Mouse (Mus musculus) T-cell, adult 2 months (primary cell): ENCODE data around the gene Plcl2.
A peak's percentile ranks its signal among the peaks of the same experiment; 100 is the strongest.
"Not testable (repeated sequence)": the region's sequence is repeated elsewhere in the genome, so short reads cannot be mapped to it uniquely, and the experiment has no call there.

Experiments used
- DNase-seq: peaks from one replicate; pipeline ENCODE4 v3.0.0; 2022; ENCODE audit warnings: low spot score

Plcl2 gene

GRCm38 (mm10) chr17:50536409-50537194, 27.4 kb downstream of the Plcl2 start:
- no peak for DNase-seq

- no peak for DNase-seq
Observed at GRCm38 (mm10) chr17:50537786-50538185, 28.6 kb downstream of the Plcl2 start.

- no peak for DNase-seq
Observed at GRCm38 (mm10) chr17:50544860-50545259, 35.7 kb downstream of the Plcl2 start.

GRCm38 (mm10) chr17:50545274-50545673, 36.1 kb downstream of the Plcl2 start:
- DNase-seq: peak; percentile 55

- DNase-seq: no peak
Observed at GRCm38 (mm10) chr17:50552130-50552529, 42.9 kb downstream of the Plcl2 start.

- no peak for DNase-seq
Observed at GRCm38 (mm10) chr17:50557566-50558238, 48.5 kb downstream of the Plcl2 start.

GRCm38 (mm10) chr17:50558239-50558625, 49.0 kb downstream of the Plcl2 start:
- no peak for DNase-seq

GRCm38 (mm10) chr17:50565376-50566123, 56.3 kb downstream of the Plcl2 start:
- no peak for DNase-seq

GRCm38 (mm10) chr17:50568846-50569245, 59.6 kb downstream of the Plcl2 start:
- no peak for DNase-seq

- DNase-seq: not testable (repeated sequence)
Observed at GRCm38 (mm10) chr17:50570228-50570627, 61.0 kb downstream of the Plcl2 start.

- peak; percentile 53 for DNase-seq
Observed at GRCm38 (mm10) chr17:50570681-50571398, 61.6 kb downstream of the Plcl2 start.

GRCm38 (mm10) chr17:50574161-50574560, 65.0 kb downstream of the Plcl2 start:
- no peak for DNase-seq

GRCm38 (mm10) chr17:50580416-50580815, 71.2 kb downstream of the Plcl2 start:
- peak; percentile 10 for DNase-seq

GRCm38 (mm10) chr17:50586834-50587233, 77.6 kb downstream of the Plcl2 start:
- no peak for DNase-seq

GRCm38 (mm10) chr17:50587941-50588340, 78.7 kb downstream of the Plcl2 start:
- DNase-seq: peak; percentile 50

- no peak for DNase-seq
Observed at GRCm38 (mm10) chr17:50600178-50600577, 91.0 kb downstream of the Plcl2 start.

GRCm38 (mm10) chr17:50600696-50601095, 91.5 kb downstream of the Plcl2 start:
- no peak for DNase-seq

GRCm38 (mm10) chr17:50606890-50607289, 97.7 kb downstream of the Plcl2 start:
- DNase-seq: no peak

- no peak for DNase-seq
Observed at GRCm38 (mm10) chr17:50609908-50610307, 100.7 kb downstream of the Plcl2 start.

- DNase-seq: no peak
Observed at GRCm38 (mm10) chr17:50620794-50621537, 111.8 kb downstream of the Plcl2 start.

GRCm38 (mm10) chr17:50621996-50622395, 112.8 kb downstream of the Plcl2 start:
- no peak for DNase-seq
